18 mouse cellular contexts compared by ENCODE assay signal in genomic region chr8:70693636-70694035, GRCm38 (mm10). TPM values are rescaled to one million over a fixed set of nuclear protein-coding genes. Genes with fewer than 3 reads are reported as not detected.
DNase-seq lines count a peak whose midpoint lies in the region; ATAC-seq and TF ChIP-seq lines count a peak whose summit lies in the region.
"Had no signal": no experiment of that assay in that cellular context is flagged by ENCODE, and none has a peak within 500 bp of the region (broad histone marks: within the 10 kb centered on the region; RNA-seq: fewer than 3 reads in every experiment).

No protein-coding gene starts in this region.

- H3K4me2 ChIP-seq in kidney, embryonic 15.5 days, result no peak overlapping the region
- H3K4me2 ChIP-seq in embryonic facial prominence, embryonic 13.5 days, result no peak overlapping the region
- H3K4me2 ChIP-seq: midbrain, embryonic 11.5 days had no signal

- no peaks in the 10 kb centered on the region for H3K36me3 ChIP-seq in kidney, embryonic 15.5 days
- no peaks in the 10 kb centered on the region for H3K36me3 ChIP-seq in kidney, adult 2 months (ENCODE audit: control insufficient read depth, insufficient read depth, low read length)
- no peaks in the 10 kb centered on the region for H3K36me3 ChIP-seq in embryonic facial prominence, embryonic 13.5 days

- H3K27ac ChIP-seq in kidney, embryonic 15.5 days, result peak overlapping the region; percentile 60
- no peak overlapping the region for H3K27ac ChIP-seq in kidney, adult 2 months (ENCODE audit: insufficient read depth, low read depth, low read length)
- peak overlapping the region; percentile 56; the same call in 1 of the 2 replicates for H3K27ac ChIP-seq in embryonic facial prominence, embryonic 13.5 days

- 42% methylated on average over 5 of the region's 5 CpGs for WGBS in kidney, embryonic 15.5 days
- WGBS in kidney, adult 2 months, result 63% methylated on average over 5 of the region's 5 CpGs
- WGBS in embryonic facial prominence, embryonic 13.5 days, result 61% methylated on average over 5 of the region's 5 CpGs

- no peak for TF ChIP-seq CTCF in kidney, adult 2 months (conservative IDR thresholded peaks at IDR 0.05; ENCODE audit: insufficient read depth, insufficient read length, low read depth, low read length)

- TF ChIP-seq POLR2A in kidney, adult 2 months (IDR thresholded peaks at IDR 0.05; ENCODE audit: low read depth, low read length), result no peak

- H3K27me3 ChIP-seq in kidney, embryonic 15.5 days, result no peaks in the 10 kb centered on the region
- H3K27me3 ChIP-seq in kidney, adult 2 months (replicated peaks; ENCODE audit: control insufficient read depth, insufficient read depth, low read length), result no peaks in the 10 kb centered on the region
- no peaks in the 10 kb centered on the region for H3K27me3 ChIP-seq in embryonic facial prominence, embryonic 13.5 days

- H3K4me1 ChIP-seq in kidney, embryonic 15.5 days, result peaks cover 80% of the 10 kb centered on the region
- H3K4me1 ChIP-seq in kidney, adult 2 months (ENCODE audit: control insufficient read depth, insufficient read depth, low read length), result peaks cover 34% of the 10 kb centered on the region
- H3K4me1 ChIP-seq in embryonic facial prominence, embryonic 13.5 days, result peaks cover 64% of the 10 kb centered on the region

- H3K9me3 ChIP-seq in kidney, embryonic 15.5 days (replicated peaks), result no peaks in the 10 kb centered on the region
- H3K9me3 ChIP-seq in embryonic facial prominence, embryonic 13.5 days, result no peaks in the 10 kb centered on the region

- no peak overlapping the region for H3K9ac ChIP-seq in kidney, embryonic 15.5 days
- H3K9ac ChIP-seq in embryonic facial prominence, embryonic 13.5 days, result no peak overlapping the region

- intact Hi-C loops in gastrocnemius, postnatal 14 days (cut with DNase I; ENCODE audit: low total_unique reads), result no loop called here

- no peak for ATAC-seq in kidney, embryonic 15.5 days (replicated peaks; ENCODE audit: low FRiP score)
- no peak for ATAC-seq in embryonic facial prominence, embryonic 13.5 days (ENCODE audit: insufficient number of reproducible peaks, insufficient read depth, low FRiP score, low TSS enrichment, low read depth)
- ATAC-seq in frontal cortex, adult (ENCODE audit: low TSS enrichment), result no peak
- ATAC-seq: inflammation-experienced regulatory T-cells, adult 6 months; lung, postnatal 0 days had no signal

- no peak for DNase-seq in kidney, adult 2 months
- peak; percentile 44 for DNase-seq in thymus, postnatal 14 days
- DNase-seq in thymus, postnatal 0 days (ENCODE audit: low spot score), result no peak
- no peak for DNase-seq in gastrocnemius, postnatal 14 days
- DNase-seq: adrenal gland, postnatal 14 days; cerebellum, adult 9-11 months; heart, adult 11 months; heart, postnatal 36 days; layer of hippocampus, postnatal 36 days; right cerebral cortex, postnatal 14 days had no signal

- no peak overlapping the region for H3K4me3 ChIP-seq in kidney, embryonic 15.5 days (replicated peaks)
- no peak overlapping the region for H3K4me3 ChIP-seq in kidney, adult 2 months (ENCODE audit: insufficient read depth, low read depth, low read length)
- no peak overlapping the region for H3K4me3 ChIP-seq in embryonic facial prominence, embryonic 13.5 days
- H3K4me3 ChIP-seq: myocyte had no signal

RNA-seq across cellular contexts. Expression of gene Jund, which starts 5.1 kb away (rescaled TPM):
- polyA plus RNA-seq in kidney, embryonic 15.5 days (2015; fragmentation: Nextera tagmentation; extraction: Ambion mirVana), result 59.9 and 68.1 TPM in 2 replicates
- 158 and 201 TPM in 2 replicates for polyA plus RNA-seq in kidney, adult 2 months (2012; rRNA removed)
- polyA plus RNA-seq in thymus, postnatal 0 days (2015; fragmentation: Nextera tagmentation; extraction: Ambion mirVana), result 85.7 and 111 TPM in 2 replicates
- 54.7 and 68.5 TPM in 2 replicates for polyA plus RNA-seq in embryonic facial prominence, embryonic 13.5 days (2015; fragmentation: Nextera tagmentation; extraction: Ambion mirVana)
- 10 to 100 TPM; 73.5 to 87.4 TPM for total RNA-seq in gastrocnemius, postnatal 14 days (2021)

RNA-seq across cellular contexts. Expression of gene Iqcn, which starts 9.6 kb away (rescaled TPM):
- 0.03 and 0.09 TPM in 2 replicates for polyA plus RNA-seq in kidney, embryonic 15.5 days (2015; fragmentation: Nextera tagmentation; extraction: Ambion mirVana)
- polyA plus RNA-seq in kidney, adult 2 months (2012; rRNA removed), result 0.03 and 0.12 TPM in 2 replicates
- 0.04 and 0.06 TPM in 2 replicates for polyA plus RNA-seq in thymus, postnatal 0 days (2015; fragmentation: Nextera tagmentation; extraction: Ambion mirVana)
- polyA plus RNA-seq in embryonic facial prominence, embryonic 13.5 days (2015; fragmentation: Nextera tagmentation; extraction: Ambion mirVana), result 0.07 TPM in 1 of 2 replicates, not detected in the other
- total RNA-seq in gastrocnemius, postnatal 14 days (2021), result under 1 TPM in 1 of 2 experiments, not detected in 1; 0.04 TPM
- polyA plus RNA-seq: inflammation-experienced regulatory T-cells, adult 6 months; limb, embryonic 11.5 days had no signal

RNA-seq across cellular contexts. Expression of gene Lsm4, which starts 20.6 kb away (rescaled TPM):
- polyA plus RNA-seq in kidney, embryonic 15.5 days (2015; fragmentation: Nextera tagmentation; extraction: Ambion mirVana), result 291 and 295 TPM in 2 replicates
- polyA plus RNA-seq in kidney, adult 2 months (2012; rRNA removed), result 106 and 120 TPM in 2 replicates
- polyA plus RNA-seq in thymus, postnatal 0 days (2015; fragmentation: Nextera tagmentation; extraction: Ambion mirVana), result 333 and 377 TPM in 2 replicates
- 248 and 270 TPM in 2 replicates for polyA plus RNA-seq in embryonic facial prominence, embryonic 13.5 days (2015; fragmentation: Nextera tagmentation; extraction: Ambion mirVana)
- total RNA-seq in gastrocnemius, postnatal 14 days (2021), result 10 to 100 TPM; 65.9 to 77.0 TPM

RNA-seq across cellular contexts. Expression of gene Gm3336, which starts 24.7 kb away (rescaled TPM):
- polyA plus RNA-seq in kidney, embryonic 15.5 days (2015; fragmentation: Nextera tagmentation; extraction: Ambion mirVana), result 0.55 and 0.83 TPM in 2 replicates
- 0.61 and 0.99 TPM in 2 replicates for polyA plus RNA-seq in kidney, adult 2 months (2012; rRNA removed)
- polyA plus RNA-seq in thymus, postnatal 0 days (2015; fragmentation: Nextera tagmentation; extraction: Ambion mirVana), result 0.29 and 0.32 TPM in 2 replicates
- not detected in 2 replicates for polyA plus RNA-seq in embryonic facial prominence, embryonic 13.5 days (2015; fragmentation: Nextera tagmentation; extraction: Ambion mirVana)
- total RNA-seq in gastrocnemius, postnatal 14 days (2021), result not detected
- total RNA-seq: heart, postnatal 36 days; layer of hippocampus, postnatal 36 days had no signal
- polyA plus RNA-seq: limb, embryonic 11.5 days; midbrain, embryonic 11.5 days had no signal

RNA-seq across cellular contexts. Expression of gene Pde4c, which starts 29.9 kb away (rescaled TPM):
- 7.6 and 9.4 TPM in 2 replicates for polyA plus RNA-seq in kidney, embryonic 15.5 days (2015; fragmentation: Nextera tagmentation; extraction: Ambion mirVana)
- polyA plus RNA-seq in kidney, adult 2 months (2012; rRNA removed), result 81.6 and 113 TPM in 2 replicates
- 0.28 and 0.35 TPM in 2 replicates for polyA plus RNA-seq in thymus, postnatal 0 days (2015; fragmentation: Nextera tagmentation; extraction: Ambion mirVana)
- 0.13 and 0.14 TPM in 2 replicates for polyA plus RNA-seq in embryonic facial prominence, embryonic 13.5 days (2015; fragmentation: Nextera tagmentation; extraction: Ambion mirVana)
- total RNA-seq in gastrocnemius, postnatal 14 days (2021), result 1 to 10 TPM; 2.9 to 3.4 TPM
